Mouse (Mus musculus): ENCODE results near the gene Tbc1d5. TPM values are rescaled to one million over a fixed set of nuclear protein-coding genes. Genes with fewer than 3 reads are reported as not detected.

The Tbc1d5 gene
- polyA plus RNA-seq, 1 experiment from 2014 or later: 10.2 TPM

- Histone ChIP-seq H3K27ac (ENCODE audit: low read length) (no peak overlapping the region), H3K36me3 (ENCODE audit: control insufficient read depth, insufficient read depth) (no peaks in the 10 kb centered on the region), H3K4me1 (ENCODE audit: control insufficient read depth, insufficient read depth, low read length) (peaks cover 17% of the 10 kb centered on the region), H3K4me2 (ENCODE audit: low read depth, low read length) (no peak overlapping the region), H3K4me3 (ENCODE audit: low read length) (no peak overlapping the region), H3K27me3 (ENCODE audit: control insufficient read depth, insufficient read depth, low read length) (no peaks in the 10 kb centered on the region), H3K9me3 (replicated peaks; ENCODE audit: control insufficient read depth, low read length) (no peaks in the 10 kb centered on the region), H3K9ac (ENCODE audit: low read length) (no peak overlapping the region)
- no peak for ATAC-seq (replicated peaks; ENCODE audit: extremely low read depth, insufficient read depth, low FRiP score)
- 82% methylated on average over 5 of the region's 5 CpGs for WGBS
Measured at GRCm38 (mm10) chr17:50762231-50762630, 416.9 kb downstream of the Tbc1d5 start.

GRCm38 (mm10) chr17:50761082-50761481, 418.1 kb downstream of the Tbc1d5 start:
- Histone ChIP-seq H3K4me1 (ENCODE audit: control insufficient read depth, insufficient read depth, low read length) (peaks cover 17% of the 10 kb centered on the region), H3K36me3 (ENCODE audit: control insufficient read depth, insufficient read depth) (0 out of 2 replicates have a peak, but pooled peaks cover 1% of the 10 kb centered on the region), H3K27ac (ENCODE audit: low read length) (peak overlapping the region; percentile 76), H3K27me3 (ENCODE audit: control insufficient read depth, insufficient read depth, low read length) (no peaks in the 10 kb centered on the region), H3K9me3 (replicated peaks; ENCODE audit: control insufficient read depth, low read length) (no peaks in the 10 kb centered on the region), H3K4me3 (ENCODE audit: low read length) (no peak overlapping the region), H3K9ac (ENCODE audit: low read length) (no peak overlapping the region), H3K4me2 (ENCODE audit: low read depth, low read length) (peak overlapping the region; percentile 14; the same call in 1 of the 2 replicates)
- WGBS: 32% methylated on average over 5 of the region's 5 CpGs
- peak; percentile 66; the same call in 1 of the 2 replicates for ATAC-seq (replicated peaks; ENCODE audit: extremely low read depth, insufficient read depth, low FRiP score)

DNA sequence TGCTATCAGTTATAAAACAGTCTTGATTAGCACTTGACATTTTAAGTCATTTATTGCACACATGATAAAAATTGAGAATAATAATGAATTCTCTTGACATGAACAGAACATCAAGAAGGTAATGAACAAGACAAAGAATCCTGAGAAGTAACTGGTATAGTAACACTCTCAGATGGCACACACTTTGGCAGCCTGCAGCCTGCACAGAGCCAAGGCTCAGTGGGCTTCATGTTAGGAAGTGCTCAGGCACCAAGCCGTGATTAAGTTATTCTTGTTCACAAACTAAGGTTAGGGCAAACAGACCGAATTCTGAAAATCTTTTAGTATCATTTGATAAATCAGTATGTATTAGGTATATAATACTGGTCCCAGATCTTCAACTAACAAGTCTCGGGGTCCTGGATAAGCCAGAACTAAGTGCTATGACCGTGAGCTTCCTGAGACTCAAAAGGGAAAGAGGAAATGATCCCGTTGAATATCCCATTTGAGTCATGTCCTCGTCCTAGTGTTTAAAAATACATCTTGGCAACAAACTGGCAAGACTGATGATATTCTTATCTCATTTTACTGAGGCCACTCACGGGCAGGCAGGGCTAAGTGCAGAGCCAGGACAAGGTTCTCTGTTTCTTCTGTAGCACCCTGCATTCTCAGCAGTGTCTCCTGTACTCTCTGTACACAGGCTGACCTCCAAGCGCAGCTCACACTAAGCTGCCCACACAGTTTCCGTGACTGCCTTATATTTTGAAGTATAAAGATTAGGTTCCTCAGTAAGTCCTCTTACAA, 425.6 kb downstream of the Tbc1d5 start:
- Histone ChIP-seq H3K27me3 (ENCODE audit: control insufficient read depth, insufficient read depth, low read length) (no peaks in the 10 kb centered on the region), H3K4me2 (ENCODE audit: low read depth, low read length) (peak overlapping the region; percentile 48), H3K4me1 (ENCODE audit: control insufficient read depth, insufficient read depth, low read length) (peaks cover 10% of the 10 kb centered on the region), H3K27ac (ENCODE audit: low read length) (peak overlapping the region; percentile 76), H3K36me3 (ENCODE audit: control insufficient read depth, insufficient read depth) (0 out of 2 replicates have a peak, but pooled peaks cover 3% of the 10 kb centered on the region), H3K4me3 (ENCODE audit: low read length) (no peak overlapping the region), H3K9ac (ENCODE audit: low read length) (no peak overlapping the region), H3K9me3 (replicated peaks; ENCODE audit: control insufficient read depth, low read length) (no peaks in the 10 kb centered on the region)
- WGBS: 24% methylated on average over 9 of the region's 9 CpGs
- peak; percentile 95 for ATAC-seq (replicated peaks; ENCODE audit: extremely low read depth, insufficient read depth, low FRiP score)

DNA sequence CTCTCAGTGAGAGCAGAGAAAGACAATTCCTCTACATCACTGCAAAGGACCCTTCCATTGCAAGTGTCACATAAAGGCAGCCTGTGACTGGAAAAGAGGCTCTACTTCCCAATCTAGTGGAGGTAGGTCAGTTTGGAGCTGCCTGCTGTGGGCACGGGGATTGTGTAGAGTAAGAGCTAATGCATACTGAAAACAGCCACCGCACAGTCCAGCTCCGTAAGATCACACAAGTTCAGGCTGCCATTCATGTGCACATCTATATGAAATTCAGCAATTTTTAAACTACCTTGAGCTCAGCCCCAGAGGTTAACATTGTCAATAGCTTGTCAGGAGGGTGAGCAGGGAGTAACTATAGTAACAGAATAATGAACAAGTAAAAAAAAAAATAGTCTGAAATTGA, 426.4 kb downstream of the Tbc1d5 start:
- Histone ChIP-seq H3K27me3 (ENCODE audit: control insufficient read depth, insufficient read depth, low read length) (no peaks in the 10 kb centered on the region), H3K4me1 (ENCODE audit: control insufficient read depth, insufficient read depth, low read length) (peaks cover 10% of the 10 kb centered on the region), H3K9me3 (replicated peaks; ENCODE audit: control insufficient read depth, low read length) (no peaks in the 10 kb centered on the region), H3K4me3 (ENCODE audit: low read length) (no peak overlapping the region), H3K4me2 (ENCODE audit: low read depth, low read length) (no peak overlapping the region), H3K9ac (ENCODE audit: low read length) (no peak overlapping the region), H3K36me3 (ENCODE audit: control insufficient read depth, insufficient read depth) (0 out of 2 replicates have a peak, but pooled peaks cover 3% of the 10 kb centered on the region), H3K27ac (ENCODE audit: low read length) (no peak overlapping the region)
- ATAC-seq (replicated peaks; ENCODE audit: extremely low read depth, insufficient read depth, low FRiP score): no peak
- WGBS: 89% methylated on average over 3 of the region's 3 CpGs

GRCm38 (mm10) chr17:50751911-50752310, 427.2 kb downstream of the Tbc1d5 start:
- WGBS: 82% methylated on average over 3 of the region's 3 CpGs
- Histone ChIP-seq H3K36me3 (ENCODE audit: control insufficient read depth, insufficient read depth) (0 out of 2 replicates have a peak, but pooled peaks cover 3% of the 10 kb centered on the region), H3K27me3 (ENCODE audit: control insufficient read depth, insufficient read depth, low read length) (no peaks in the 10 kb centered on the region), H3K4me1 (ENCODE audit: control insufficient read depth, insufficient read depth, low read length) (peaks cover 10% of the 10 kb centered on the region), H3K27ac (ENCODE audit: low read length) (no peak overlapping the region), H3K9ac (ENCODE audit: low read length) (no peak overlapping the region), H3K9me3 (replicated peaks; ENCODE audit: control insufficient read depth, low read length) (no peaks in the 10 kb centered on the region), H3K4me2 (ENCODE audit: low read depth, low read length) (no peak overlapping the region), H3K4me3 (ENCODE audit: low read length) (no peak overlapping the region)
- ATAC-seq (replicated peaks; ENCODE audit: extremely low read depth, insufficient read depth, low FRiP score): no peak

GRCm38 (mm10) chr17:50750874-50751273, 428.3 kb downstream of the Tbc1d5 start:
- 68% methylated on average over 2 of the region's 2 CpGs for WGBS
- H3K36me3 ChIP-seq (ENCODE audit: control insufficient read depth, insufficient read depth): no peaks in the 10 kb centered on the region
- no peak overlapping the region for H3K9ac ChIP-seq (ENCODE audit: low read length)
- H3K27me3 ChIP-seq (ENCODE audit: control insufficient read depth, insufficient read depth, low read length): no peaks in the 10 kb centered on the region
- no peak overlapping the region for H3K4me3 ChIP-seq (ENCODE audit: low read length)
- no peaks in the 10 kb centered on the region for H3K9me3 ChIP-seq (replicated peaks; ENCODE audit: control insufficient read depth, low read length)
- no peak for ATAC-seq (replicated peaks; ENCODE audit: extremely low read depth, insufficient read depth, low FRiP score)
- H3K4me1 ChIP-seq (ENCODE audit: control insufficient read depth, insufficient read depth, low read length): peaks cover 10% of the 10 kb centered on the region
- no peak overlapping the region for H3K27ac ChIP-seq (ENCODE audit: low read length)
- H3K4me2 ChIP-seq (ENCODE audit: low read depth, low read length): no peak overlapping the region

- peaks cover 14% of the 10 kb centered on the region for H3K4me1 ChIP-seq (ENCODE audit: control insufficient read depth, insufficient read depth, low read length)
- ATAC-seq (replicated peaks; ENCODE audit: extremely low read depth, insufficient read depth, low FRiP score): no peak
- no peak overlapping the region for H3K4me3 ChIP-seq (ENCODE audit: low read length)
- H3K9ac ChIP-seq (ENCODE audit: low read length): no peak overlapping the region
- H3K27me3 ChIP-seq (ENCODE audit: control insufficient read depth, insufficient read depth, low read length): no peaks in the 10 kb centered on the region
- no peaks in the 10 kb centered on the region for H3K9me3 ChIP-seq (replicated peaks; ENCODE audit: control insufficient read depth, low read length)
- H3K27ac ChIP-seq (ENCODE audit: low read length): no peak overlapping the region
- H3K4me2 ChIP-seq (ENCODE audit: low read depth, low read length): no peak overlapping the region
- 61% methylated on average over 6 of the region's 6 CpGs for WGBS
- no peaks in the 10 kb centered on the region for H3K36me3 ChIP-seq (ENCODE audit: control insufficient read depth, insufficient read depth)
Measured at GRCm38 (mm10) chr17:50741386-50741785, 437.8 kb downstream of the Tbc1d5 start.

DNA sequence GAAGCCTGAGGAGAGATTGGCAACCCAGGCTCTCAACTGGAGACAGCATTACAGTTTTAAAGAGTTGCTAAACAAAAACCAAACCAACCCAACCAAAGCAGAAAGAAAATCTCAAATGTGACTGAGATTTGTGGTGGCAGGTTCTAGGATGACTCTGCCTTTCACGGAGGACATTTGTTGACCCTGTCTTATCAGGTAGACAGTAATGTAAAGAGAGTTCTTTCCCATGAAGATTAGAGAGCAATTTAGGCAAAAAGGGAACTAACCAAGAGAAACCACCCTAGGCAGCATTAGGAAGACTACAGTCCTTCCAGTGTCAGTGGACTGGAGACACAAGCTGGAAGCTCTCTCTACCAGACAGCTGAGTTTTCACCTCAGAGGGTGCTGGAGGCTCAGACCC, 438.3 kb downstream of the Tbc1d5 start:
- 26% methylated on average over 1 of the region's 1 CpGs for WGBS
- H3K9ac ChIP-seq (ENCODE audit: low read length): no peak overlapping the region
- H3K4me2 ChIP-seq (ENCODE audit: low read depth, low read length): no peak overlapping the region
- H3K9me3 ChIP-seq (replicated peaks; ENCODE audit: control insufficient read depth, low read length): no peaks in the 10 kb centered on the region
- no peak overlapping the region for H3K4me3 ChIP-seq (ENCODE audit: low read length)
- H3K27me3 ChIP-seq (ENCODE audit: control insufficient read depth, insufficient read depth, low read length): no peaks in the 10 kb centered on the region
- no peaks in the 10 kb centered on the region for H3K36me3 ChIP-seq (ENCODE audit: control insufficient read depth, insufficient read depth)
- no peak overlapping the region for H3K27ac ChIP-seq (ENCODE audit: low read length)
- ATAC-seq (replicated peaks; ENCODE audit: extremely low read depth, insufficient read depth, low FRiP score): no peak
- peaks cover 20% of the 10 kb centered on the region for H3K4me1 ChIP-seq (ENCODE audit: control insufficient read depth, insufficient read depth, low read length)

DNA sequence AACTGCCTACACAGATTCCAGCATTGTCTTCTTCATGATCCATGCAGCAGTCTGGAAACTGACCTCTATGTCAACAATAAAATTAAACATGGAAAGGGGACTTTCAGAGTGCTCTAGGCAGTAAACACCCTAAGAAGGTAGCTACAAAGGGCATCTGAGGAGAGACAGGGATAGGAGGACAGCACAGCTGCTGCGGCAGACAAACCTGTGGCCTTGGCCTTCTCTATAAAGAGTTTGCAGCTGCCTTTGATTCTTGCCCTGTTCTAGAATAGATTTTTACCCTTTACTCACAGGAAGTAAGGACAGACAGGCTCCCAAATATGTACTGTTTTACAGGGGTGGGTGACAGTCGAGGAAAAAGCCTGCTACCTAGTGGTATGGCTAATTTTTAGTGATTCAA, 440.7 kb downstream of the Tbc1d5 start:
- no peaks in the 10 kb centered on the region for H3K27me3 ChIP-seq (ENCODE audit: control insufficient read depth, insufficient read depth, low read length)
- 79% methylated on average over 2 of the region's 2 CpGs for WGBS
- H3K27ac ChIP-seq (ENCODE audit: low read length): no peak overlapping the region
- H3K9me3 ChIP-seq (replicated peaks; ENCODE audit: control insufficient read depth, low read length): no peaks in the 10 kb centered on the region
- no peak overlapping the region for H3K9ac ChIP-seq (ENCODE audit: low read length)
- no peak for ATAC-seq (replicated peaks; ENCODE audit: extremely low read depth, insufficient read depth, low FRiP score)
- peaks cover 34% of the 10 kb centered on the region for H3K4me1 ChIP-seq (ENCODE audit: control insufficient read depth, insufficient read depth, low read length)
- H3K4me3 ChIP-seq (ENCODE audit: low read length): no peak overlapping the region
- no peaks in the 10 kb centered on the region for H3K36me3 ChIP-seq (ENCODE audit: control insufficient read depth, insufficient read depth)
- H3K4me2 ChIP-seq (ENCODE audit: low read depth, low read length): no peak overlapping the region
